In the genomic region with DNA sequence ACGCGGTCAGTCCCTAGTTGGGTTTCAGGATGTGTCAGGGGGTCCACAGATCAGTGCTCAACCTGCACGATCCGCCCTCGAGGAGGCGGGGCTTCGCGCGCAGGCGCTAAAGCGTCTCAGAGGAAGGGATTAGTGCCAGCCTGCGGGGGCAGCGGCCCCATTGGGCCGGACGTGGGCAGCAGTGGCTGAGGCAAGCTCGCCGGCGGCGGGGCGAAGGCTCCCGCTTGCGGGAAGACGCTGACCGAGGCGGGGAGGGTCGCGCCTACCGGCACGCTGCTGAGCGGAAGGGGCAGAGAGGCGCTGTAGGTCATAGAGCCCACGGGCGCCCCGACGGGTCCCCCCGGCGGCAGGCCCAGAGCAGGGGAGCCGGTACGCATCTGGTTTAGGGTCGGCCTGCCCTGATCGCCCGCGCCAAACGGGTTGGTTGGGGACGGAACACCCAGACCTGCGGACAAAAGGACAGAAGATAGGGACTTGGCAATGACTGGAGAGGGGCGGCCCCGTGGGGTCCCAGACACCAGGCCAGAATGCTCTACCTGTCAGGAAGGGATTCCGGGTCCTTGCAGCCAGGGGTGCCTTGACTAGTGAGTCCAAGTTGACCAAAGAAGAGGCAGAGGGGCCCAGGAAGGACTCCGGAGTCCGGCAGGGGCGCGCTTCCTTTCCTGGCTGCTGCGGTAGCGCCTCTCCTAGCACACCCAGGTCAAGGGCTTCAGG, we compare ENCODE assay signal across 7 mouse cellular contexts. TPM values are rescaled to one million over a fixed set of nuclear protein-coding genes. Genes with fewer than 3 reads are reported as not detected.
DNase-seq lines count a peak whose midpoint lies in the region; ATAC-seq lines count a peak whose summit lies in the region.

No protein-coding gene starts in this region.

- peak; percentile 57 for ATAC-seq in common myeloid progenitor, adult 5-6 weeks (replicated peaks; ENCODE audit: low read depth, poor library complexity, severe bottlenecking)
- 0 out of 2 replicates have a peak, but pooled peaks have one; percentile 8 for ATAC-seq in limb, embryonic 12.5 days (ENCODE audit: insufficient number of reproducible peaks, insufficient read depth, low FRiP score, low TSS enrichment, low read depth)
- ATAC-seq in neural tube, embryonic 11.5 days (ENCODE audit: insufficient read depth, low FRiP score, low TSS enrichment) = peak; percentile 58; the same call in 1 of the 2 replicates

- H3K9me3 ChIP-seq in limb, embryonic 12.5 days = no peaks in the 10 kb centered on the region
- H3K9me3 ChIP-seq in neural tube, embryonic 11.5 days (ENCODE audit: control insufficient read depth, low read length) = no peaks in the 10 kb centered on the region

- H3K4me2 ChIP-seq in limb, embryonic 12.5 days = peak overlapping the region; percentile 83
- H3K4me2 ChIP-seq in neural tube, embryonic 11.5 days (ENCODE audit: low read depth) = peak overlapping the region; percentile 77

- 6% methylated on average over 55 of the region's 55 CpGs for WGBS in limb, embryonic 12.5 days
- WGBS in neural tube, embryonic 11.5 days = 5% methylated on average over 55 of the region's 55 CpGs

- H3K36me3 ChIP-seq in limb, embryonic 12.5 days = no peaks in the 10 kb centered on the region
- no peaks in the 10 kb centered on the region for H3K36me3 ChIP-seq in neural tube, embryonic 11.5 days (ENCODE audit: control insufficient read depth, insufficient read depth, low read length)

- H3K4me3 ChIP-seq in limb, embryonic 12.5 days (replicated peaks) = peak overlapping the region; percentile 59
- H3K4me3 ChIP-seq in neural tube, embryonic 11.5 days (ENCODE audit: low read depth, low read length) = peak overlapping the region; percentile 43

- peak; percentile 45 for DNase-seq in ovary, adult 18-20 months (ENCODE audit: low spot score)
- no peak for DNase-seq in ovary, postnatal 14 days (ENCODE audit: low spot score)
- DNase-seq in heart, postnatal 4 days = peak; percentile 48
- peak; percentile 76 for DNase-seq in neural tube, embryonic 11.5 days (ENCODE audit: low spot score)
- DNase-seq in spleen, postnatal 10 days (ENCODE audit: low spot score in 2 of 2) = no peak

- peaks cover 38% of the 10 kb centered on the region; the same call in 1 of the 2 replicates for H3K27me3 ChIP-seq in limb, embryonic 12.5 days
- H3K27me3 ChIP-seq in neural tube, embryonic 11.5 days (ENCODE audit: control insufficient read depth, insufficient read depth, low read length) = peaks cover 18% of the 10 kb centered on the region

- peaks cover 28% of the 10 kb centered on the region for H3K4me1 ChIP-seq in limb, embryonic 12.5 days (replicated peaks)
- H3K4me1 ChIP-seq in neural tube, embryonic 11.5 days (ENCODE audit: control insufficient read depth, insufficient read depth, low read length) = peaks cover 2% of the 10 kb centered on the region; the same call in 1 of the 2 replicates

- no peak overlapping the region; the same call in 1 of the 2 replicates for H3K27ac ChIP-seq in limb, embryonic 12.5 days
- H3K27ac ChIP-seq in neural tube, embryonic 11.5 days (ENCODE audit: low read depth, low read length) = no peak overlapping the region

- peak overlapping the region; percentile 76 for H3K9ac ChIP-seq in limb, embryonic 12.5 days (replicated peaks)
- H3K9ac ChIP-seq in neural tube, embryonic 11.5 days (ENCODE audit: low read length) = peak overlapping the region; percentile 70

RNA-seq across cellular contexts. Expression of a gene that starts 5.2 kb away (rescaled TPM):
- not detected in 2 replicates for total RNA-seq in common myeloid progenitor, adult 5-6 weeks (2017)
- 1 to 10 TPM in 1 of 2 experiments, under 1 TPM in 1; 0.61 to 1.5 TPM for total RNA-seq in heart, postnatal 4 days (2021)
- 0.20 and 0.40 TPM in 2 replicates for polyA plus RNA-seq in limb, embryonic 12.5 days (2016; fragmentation: Nextera tagmentation; extraction: Ambion mirVana)
- polyA plus RNA-seq in neural tube, embryonic 11.5 days (2014; fragmentation: Nextera tagmentation; extraction: Ambion mirVana) = 0.23 TPM in 1 of 2 replicates, not detected in the other

RNA-seq across cellular contexts. Expression of a gene that starts 8.6 kb away (rescaled TPM):
- not detected in 2 replicates for total RNA-seq in common myeloid progenitor, adult 5-6 weeks (2017)
- total RNA-seq in heart, postnatal 4 days (2021) = 10 to 100 TPM; 31.3 to 34.3 TPM
- polyA plus RNA-seq in limb, embryonic 12.5 days (2016; fragmentation: Nextera tagmentation; extraction: Ambion mirVana) = 2.8 and 4.1 TPM in 2 replicates
- 0.68 and 0.72 TPM in 2 replicates for polyA plus RNA-seq in neural tube, embryonic 11.5 days (2014; fragmentation: Nextera tagmentation; extraction: Ambion mirVana)

RNA-seq across cellular contexts. Expression of a gene that starts 17.2 kb away (rescaled TPM):
- total RNA-seq in common myeloid progenitor, adult 5-6 weeks (2017) = 0.34 TPM in 1 of 2 replicates, not detected in the other
- 10 to 100 TPM; 48.7 to 52.8 TPM for total RNA-seq in heart, postnatal 4 days (2021)
- polyA plus RNA-seq in limb, embryonic 12.5 days (2016; fragmentation: Nextera tagmentation; extraction: Ambion mirVana) = 25.5 and 26.9 TPM in 2 replicates
- 9.0 and 10.0 TPM in 2 replicates for polyA plus RNA-seq in neural tube, embryonic 11.5 days (2014; fragmentation: Nextera tagmentation; extraction: Ambion mirVana)

RNA-seq across cellular contexts. Expression of a gene that starts 30.4 kb away (rescaled TPM):
- total RNA-seq in common myeloid progenitor, adult 5-6 weeks (2017) = 0.55 and 10.8 TPM in 2 replicates
- 1 to 10 TPM; 5.9 to 6.3 TPM for total RNA-seq in heart, postnatal 4 days (2021)
- 5.1 and 7.0 TPM in 2 replicates for polyA plus RNA-seq in limb, embryonic 12.5 days (2016; fragmentation: Nextera tagmentation; extraction: Ambion mirVana)
- polyA plus RNA-seq in neural tube, embryonic 11.5 days (2014; fragmentation: Nextera tagmentation; extraction: Ambion mirVana) = 1.4 and 3.2 TPM in 2 replicates

RNA-seq across cellular contexts. Expression of a gene that starts 57.9 kb away (rescaled TPM):
- total RNA-seq in common myeloid progenitor, adult 5-6 weeks (2017) = 6.2 and 10.6 TPM in 2 replicates
- 10 to 100 TPM; 12.3 to 13.0 TPM for total RNA-seq in heart, postnatal 4 days (2021)
- polyA plus RNA-seq in limb, embryonic 12.5 days (2016; fragmentation: Nextera tagmentation; extraction: Ambion mirVana) = 4.1 and 5.7 TPM in 2 replicates
- 2.8 and 3.4 TPM in 2 replicates for polyA plus RNA-seq in neural tube, embryonic 11.5 days (2014; fragmentation: Nextera tagmentation; extraction: Ambion mirVana)

Comparison
In these comparisons a context has a peak if more than half of its experiments do, and no peak if none do; other contexts are left out.
1. DNase-seq: peak in ovary, adult 18-20 months (single experiment), heart, postnatal 4 days (single experiment) and neural tube, embryonic 11.5 days (single experiment); none in ovary, postnatal 14 days (single experiment) and spleen, postnatal 10 days (0 of 2).
2. ATAC-seq: peak in every context shown above with its lines; median percentile 58 in neural tube, embryonic 11.5 days; 57 in common myeloid progenitor, adult 5-6 weeks; 8 in limb, embryonic 12.5 days.
3. RNA of a gene that starts 8.6 kb away (total RNA-seq): 31.3 to 34.3 TPM in heart, postnatal 4 days; not detected in common myeloid progenitor, adult 5-6 weeks; every median in the first group is over 10 times any median in the second.
4. RNA of a gene that starts 17.2 kb away (total RNA-seq): 48.7 to 52.8 TPM in heart, postnatal 4 days; 0.34 TPM in common myeloid progenitor, adult 5-6 weeks; every median in the first group is over 10 times any median in the second.